Mouse (Mus musculus): ENCODE results near the gene Akap13.

GRCm38 (mm10) chr7:75683410-75683809 lies 228.1 kb downstream of the Akap13 start:
- TF ChIP-seq CTCF (IDR thresholded peaks at IDR 0.05; ENCODE audit: low read depth, low read length): no peak
- no peak for TF ChIP-seq POLR2A (IDR thresholded peaks at IDR 0.05; ENCODE audit: extremely low read depth, insufficient read depth, low read length)
